Mouse (Mus musculus): ENCODE measurements around the gene Cyb561d2. TPM values are rescaled to one million over a fixed set of nuclear protein-coding genes. Genes with fewer than 3 reads are reported as not detected.
"Not testable (repeated sequence)": the region's sequence is repeated elsewhere in the genome, so short reads cannot be mapped to it uniquely, and the experiment has no call there.

Cyb561d2 gene
- polyA plus RNA-seq, 1 experiment from 2014 or later, result 22.6 TPM

GRCm38 (mm10) chr9:107579023-107579900 lies 37.3 kb upstream of the Cyb561d2 start:
- Histone ChIP-seq H3K4me1 (peaks cover 33% of the 10 kb centered on the region), H3K9ac (no peak overlapping the region), H3K27ac (no peak overlapping the region), H3K36me3 (peaks cover 14% of the 10 kb centered on the region), H3K4me2 (replicated peaks) (0 out of 2 replicates have a peak overlapping the region, but pooled peaks have one; percentile 97), H3K4me3 (no peak overlapping the region), H3K27me3 (no peaks in the 10 kb centered on the region), H3K9me3 (replicated peaks) (no peaks in the 10 kb centered on the region)
- WGBS, result 94% methylated on average over 14 of the region's 14 CpGs
- ATAC-seq (ENCODE audit: low FRiP score), result no peak

GRCm38 (mm10) chr9:107578587-107578986 lies 36.6 kb upstream of the Cyb561d2 start, which contains the start of gene Naa80:
Gene Naa80, plus strand, starts transcription at chr9:107578887.
- 0 out of 2 replicates have a peak within 1 kb of the TSS, but pooled peaks have one; percentile 97 for H3K4me2 ChIP-seq (replicated peaks)
- H3K27ac ChIP-seq, result no peak within 1 kb of the TSS
- H3K36me3 ChIP-seq, result peaks cover 14% of the 10 kb centered on the region
- peaks cover 33% of the 10 kb centered on the region for H3K4me1 ChIP-seq
- H3K4me3 ChIP-seq, result no peak within 1 kb of the TSS
- H3K9ac ChIP-seq, result no peak within 1 kb of the TSS
- H3K27me3 ChIP-seq, result no peaks in the 10 kb centered on the region
- no peak for ATAC-seq (ENCODE audit: low FRiP score)
- 90% methylated on average over 3 of the region's 3 CpGs for WGBS
- H3K9me3 ChIP-seq (replicated peaks), result no peaks in the 10 kb centered on the region

GRCm38 (mm10) chr9:107577871-107578270 lies 35.9 kb upstream of the Cyb561d2 start:
- Histone ChIP-seq H3K4me2 (replicated peaks) (no peak overlapping the region), H3K4me3 (no peak overlapping the region), H3K27me3 (no peaks in the 10 kb centered on the region), H3K27ac (no peak overlapping the region), H3K36me3 (peaks cover 15% of the 10 kb centered on the region), H3K9ac (no peak overlapping the region), H3K9me3 (replicated peaks) (no peaks in the 10 kb centered on the region), H3K4me1 (peaks cover 35% of the 10 kb centered on the region)
- WGBS, result 94% methylated on average over 10 of the region's 10 CpGs
- ATAC-seq (ENCODE audit: low FRiP score), result no peak

DNA sequence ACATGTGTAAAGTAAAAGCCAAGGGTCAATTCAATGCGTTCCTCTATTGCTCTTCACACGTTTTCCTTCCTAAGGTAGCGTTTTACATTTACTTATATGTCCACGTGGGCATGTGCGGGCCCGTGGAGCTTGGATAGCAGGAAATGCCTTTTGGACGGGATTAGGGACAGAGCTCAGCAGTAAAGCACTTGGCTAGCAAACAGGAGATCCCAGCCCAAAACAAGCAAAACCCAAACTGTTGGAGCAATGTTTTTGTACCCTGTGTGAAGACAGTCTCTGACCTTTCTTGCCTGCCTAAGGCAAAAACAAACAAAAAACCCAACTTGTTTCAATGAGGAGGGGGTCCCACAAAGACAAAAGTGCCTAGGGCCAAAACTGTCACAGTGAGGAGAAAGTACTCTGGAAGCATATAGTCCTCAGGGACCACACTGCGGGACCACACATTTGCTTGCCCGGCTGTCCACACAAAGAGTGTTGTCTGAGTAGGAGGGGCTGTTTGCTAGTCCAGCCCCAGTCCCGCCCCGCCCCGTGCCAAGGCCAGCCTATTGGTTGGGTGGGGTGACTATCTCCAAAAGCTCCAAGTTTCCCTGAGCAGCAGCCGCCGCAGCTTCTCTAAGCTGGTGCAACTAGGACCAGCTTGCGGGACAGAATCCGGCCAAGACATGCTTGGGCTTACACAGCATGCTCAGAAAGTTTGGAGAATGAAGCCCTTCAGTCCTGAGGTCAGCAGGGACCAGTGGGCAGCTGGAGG lies 34.5 kb upstream of the Cyb561d2 start, which contains the start of gene Hyal1:
Gene Hyal1 (plus strand): TSS at position 571 of the 751 bp plus-strand sequence.
- Histone ChIP-seq H3K27ac (peak within 1 kb of the TSS; percentile 14; the same call in 1 of the 2 replicates), H3K4me2 (replicated peaks) (peak within 1 kb of the TSS; percentile 46), H3K36me3 (peaks cover 28% of the 10 kb centered on the region), H3K4me1 (peaks cover 39% of the 10 kb centered on the region), H3K4me3 (peak within 1 kb of the TSS; percentile 22), H3K9me3 (replicated peaks) (no peaks in the 10 kb centered on the region), H3K27me3 (no peaks in the 10 kb centered on the region), H3K9ac (peak within 1 kb of the TSS; percentile 49)
- peak; percentile 50; the same call in 1 of the 2 replicates for ATAC-seq (ENCODE audit: low FRiP score)
- WGBS, result 27% methylated on average over 16 of the region's 16 CpGs

DNA sequence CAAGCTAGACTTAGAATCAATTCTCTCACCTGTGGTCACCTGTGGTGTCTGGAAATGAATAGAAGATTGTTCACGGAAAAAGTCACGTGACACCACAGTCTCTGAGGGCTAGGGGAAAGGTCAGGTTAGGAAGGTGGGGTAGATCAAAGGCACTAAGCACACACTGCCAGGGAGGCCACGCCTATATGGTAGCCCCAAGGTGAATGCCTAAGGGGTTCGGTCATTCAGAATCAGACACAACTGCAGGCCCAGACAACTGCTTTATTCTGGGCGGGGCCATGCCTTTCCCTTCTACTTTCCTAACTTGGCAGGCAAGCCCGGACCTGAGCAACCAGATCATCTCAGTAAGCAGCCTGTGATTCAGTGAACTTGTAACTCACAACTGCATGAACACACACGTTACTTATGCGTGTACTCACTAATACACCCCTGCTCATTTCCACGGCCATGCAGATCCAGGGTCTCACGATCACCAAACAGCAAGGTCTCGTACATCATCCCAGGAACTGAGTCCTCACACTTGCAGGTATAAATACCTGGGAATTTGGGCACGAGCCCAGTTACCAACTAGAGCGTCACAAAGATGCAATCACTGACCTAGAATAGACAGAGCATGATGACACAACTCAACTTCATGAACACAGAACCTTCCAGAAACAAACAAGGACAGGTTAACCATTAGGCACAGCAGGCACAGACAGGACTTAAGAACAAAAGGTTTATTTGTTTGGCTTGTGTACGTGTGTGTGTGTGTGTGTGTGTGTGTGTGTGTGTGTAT lies 33.8 kb upstream of the Cyb561d2 start:
- Histone ChIP-seq H3K27me3 (no peaks in the 10 kb centered on the region), H3K36me3 (peaks cover 36% of the 10 kb centered on the region), H3K9ac (no peak overlapping the region), H3K4me3 (no peak overlapping the region), H3K27ac (peak overlapping the region; percentile 14; the same call in 1 of the 2 replicates), H3K4me1 (peaks cover 40% of the 10 kb centered on the region), H3K9me3 (replicated peaks) (no peaks in the 10 kb centered on the region), H3K4me2 (replicated peaks) (no peak overlapping the region)
- no peak for ATAC-seq (ENCODE audit: low FRiP score)
- WGBS, result 81% methylated on average over 14 of the region's 14 CpGs

GRCm38 (mm10) chr9:107573774-107574173 lies 31.8 kb upstream of the Cyb561d2 start:
- 81% methylated on average over 6 of the region's 6 CpGs for WGBS
- H3K4me1 ChIP-seq, result peaks cover 41% of the 10 kb centered on the region

GRCm38 (mm10) chr9:107572327-107572662 lies 30.3 kb upstream of the Cyb561d2 start:
- 97% methylated on average over 2 of the region's 2 CpGs for WGBS
- Histone ChIP-seq H3K27me3 (no peaks in the 10 kb centered on the region), H3K27ac (no peak overlapping the region), H3K9me3 (replicated peaks) (no peaks in the 10 kb centered on the region), H3K4me1 (peaks cover 49% of the 10 kb centered on the region), H3K4me2 (replicated peaks) (no peak overlapping the region), H3K4me3 (no peak overlapping the region), H3K36me3 (peaks cover 42% of the 10 kb centered on the region), H3K9ac (no peak overlapping the region)
- ATAC-seq (ENCODE audit: low FRiP score), result no peak

More at GRCm38 (mm10) chr9:107573774-107574173, 31.8 kb upstream of the Cyb561d2 start:
- not testable (repeated sequence) for H3K9ac ChIP-seq; H3K27me3 ChIP-seq; H3K4me3 ChIP-seq; ATAC-seq (ENCODE audit: low FRiP score); H3K4me2 ChIP-seq (replicated peaks); H3K9me3 ChIP-seq (replicated peaks); H3K27ac ChIP-seq
- peaks cover 42% of the 10 kb centered on the region for H3K36me3 ChIP-seq

GRCm38 (mm10) chr9:107571534-107572326 lies 29.7 kb upstream of the Cyb561d2 start:
- peaks cover 47% of the 10 kb centered on the region for H3K4me1 ChIP-seq

DNA sequence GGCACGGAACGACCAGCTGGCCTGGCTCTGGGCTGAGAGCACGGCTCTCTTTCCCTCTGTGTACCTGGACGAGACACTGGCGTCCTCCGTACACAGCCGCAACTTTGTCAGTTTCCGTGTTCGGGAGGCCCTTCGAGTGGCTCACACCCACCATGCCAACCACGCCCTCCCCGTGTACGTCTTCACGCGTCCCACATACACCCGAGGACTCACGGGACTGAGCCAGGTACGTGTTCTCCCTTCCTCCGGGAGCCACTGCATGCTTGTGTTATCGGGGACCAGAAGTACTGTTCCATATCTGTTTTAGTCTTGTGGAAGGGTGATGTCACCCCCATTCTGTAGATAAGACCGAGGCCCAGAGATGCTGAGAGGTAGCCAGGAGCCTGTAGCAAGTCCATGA lies 28.9 kb upstream of the Cyb561d2 start:
- peaks cover 43% of the 10 kb centered on the region for H3K4me1 ChIP-seq
- no peaks in the 10 kb centered on the region for H3K27me3 ChIP-seq
- H3K9me3 ChIP-seq (replicated peaks), result no peaks in the 10 kb centered on the region
- H3K27ac ChIP-seq, result no peak overlapping the region
- no peak for ATAC-seq (ENCODE audit: low FRiP score)
- peaks cover 42% of the 10 kb centered on the region for H3K36me3 ChIP-seq
- peak overlapping the region; percentile 93 for H3K4me2 ChIP-seq (replicated peaks)
- peak overlapping the region; percentile 81 for H3K4me3 ChIP-seq
- H3K9ac ChIP-seq, result peak overlapping the region; percentile 95; the same call in 1 of the 2 replicates
- 91% methylated on average over 21 of the region's 21 CpGs for WGBS

More at GRCm38 (mm10) chr9:107571534-107572326, 29.7 kb upstream of the Cyb561d2 start:
- no peak overlapping the region for H3K27ac ChIP-seq
- peak overlapping the region; percentile 93 for H3K4me2 ChIP-seq (replicated peaks)
- 94% methylated on average over 22 of the region's 22 CpGs for WGBS
- H3K27me3 ChIP-seq, result no peaks in the 10 kb centered on the region
- ATAC-seq (ENCODE audit: low FRiP score), result no peak
- 0 out of 2 replicates have a peak overlapping the region, but pooled peaks have one; percentile 13 for H3K9ac ChIP-seq
- H3K4me3 ChIP-seq, result peak overlapping the region; percentile 81; the same call in 1 of the 2 replicates
- H3K36me3 ChIP-seq, result peaks cover 42% of the 10 kb centered on the region
- no peaks in the 10 kb centered on the region for H3K9me3 ChIP-seq (replicated peaks)

- no peaks in the 10 kb centered on the region for H3K9me3 ChIP-seq (replicated peaks)
- WGBS, result 54% methylated on average over 13 of the region's 13 CpGs
- ATAC-seq (ENCODE audit: low FRiP score), result no peak
- peaks cover 46% of the 10 kb centered on the region for H3K36me3 ChIP-seq
- peak overlapping the region; percentile 93 for H3K4me2 ChIP-seq (replicated peaks)
- H3K4me3 ChIP-seq, result peak overlapping the region; percentile 81
- peaks cover 43% of the 10 kb centered on the region for H3K4me1 ChIP-seq
- peak overlapping the region; percentile 95 for H3K9ac ChIP-seq
- H3K27me3 ChIP-seq, result no peaks in the 10 kb centered on the region
- peak overlapping the region; percentile 87 for H3K27ac ChIP-seq
These were observed 28.0 kb upstream of the Cyb561d2 start for GRCm38 (mm10) chr9:107570016-107570415.

DNA sequence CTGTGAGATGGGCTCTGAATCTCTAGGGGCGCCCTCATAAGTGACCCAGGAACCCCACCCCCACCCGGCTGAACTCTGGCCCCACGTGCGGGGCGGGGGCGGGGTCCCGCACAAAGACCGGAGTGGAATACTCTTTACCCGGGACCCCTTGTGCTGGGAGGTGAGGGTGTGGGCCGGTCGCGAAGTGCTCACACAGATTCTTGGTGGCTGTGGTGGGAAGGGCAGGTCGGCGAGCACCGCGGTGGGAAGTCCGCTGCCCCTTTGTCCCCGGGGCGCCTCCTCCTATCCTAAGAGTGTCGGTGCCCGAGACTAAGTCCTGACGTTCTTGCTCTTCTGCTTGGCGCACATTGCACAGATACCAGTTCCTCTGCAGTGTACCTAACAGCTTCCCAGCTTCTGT lies 27.3 kb upstream of the Cyb561d2 start:
- peak overlapping the region; percentile 95 for H3K9ac ChIP-seq
- peaks cover 48% of the 10 kb centered on the region for H3K36me3 ChIP-seq
- ATAC-seq (ENCODE audit: low FRiP score), result peak; percentile 56
- H3K4me3 ChIP-seq, result peak overlapping the region; percentile 81
- under 1% methylated on average over 23 of the region's 23 CpGs for WGBS
- H3K4me1 ChIP-seq, result peaks cover 45% of the 10 kb centered on the region
- H3K27me3 ChIP-seq, result no peaks in the 10 kb centered on the region
- H3K27ac ChIP-seq, result peak overlapping the region; percentile 87
- H3K9me3 ChIP-seq (replicated peaks), result no peaks in the 10 kb centered on the region
- peak overlapping the region; percentile 93 for H3K4me2 ChIP-seq (replicated peaks)
